Mouse (Mus musculus) CH12.LX (cell line): Measurements from ENCODE around the gene Rhoa. TPM values are rescaled to one million over a fixed set of nuclear protein-coding genes. Genes with fewer than 3 reads are reported as not detected.
"Not testable (repeated sequence)": the region's sequence is repeated elsewhere in the genome, so short reads cannot be mapped to it uniquely, and the experiment has no call there.

Experiments used
- DNase-seq: peaks from one replicate; pipeline ENCODE4 v3.0.0-alpha.2; 2013; ENCODE audit errors: extremely low read depth
- H3K27ac ChIP-seq: 2 replicates; pipeline ENCODE4 v1.5.1; 2012; ENCODE audit warnings: low read depth, mild to moderate bottlenecking, control low read depth, moderate library complexity; ENCODE audit not compliant: insufficient read depth
- H3K27me3 ChIP-seq: replicated peaks from 2 replicates; pipeline ENCODE3; 2012; ENCODE audit warnings: inconsistent platforms
- H3K36me3 ChIP-seq, 2 experiments: replicated peaks in 1 of 2; 2 replicates each; pipeline versions ENCODE3 to v1.6.1; 2012; ENCODE audit warnings: inconsistent platforms in 1 of 2, low read length in 1 of 2, mild to moderate bottlenecking in 1 of 2, mixed read lengths in 1 of 2, moderate library complexity in 1 of 2; ENCODE audit not compliant: control insufficient read depth in 1 of 2, insufficient read depth in 1 of 2
- H3K4me1 ChIP-seq, 2 experiments: 2 replicates each; pipeline ENCODE4 v1.6.1; 2012; ENCODE audit warnings: inconsistent platforms in 1 of 2, moderate library complexity in 1 of 2; ENCODE audit not compliant: insufficient read depth in 2 of 2, control insufficient read depth in 1 of 2
- H3K4me2 ChIP-seq: 2 replicates; pipeline ENCODE4 v1.6.1; 2012; ENCODE audit warnings: low read depth, mild to moderate bottlenecking, control low read depth; ENCODE audit not compliant: poor library complexity, insufficient read depth, severe bottlenecking
- H3K4me3 ChIP-seq, 3 experiments: fragments of 150-350 bp in 1 of 3; sonication (generic) in 1 of 3; replicated peaks in 1 of 3; 2 replicates each; pipeline versions ENCODE3 to v1.5.1; 2011 to 2012; ENCODE audit warnings: low read depth in 2 of 3, low read length in 2 of 3, mild to moderate bottlenecking in 2 of 3, moderate library complexity in 2 of 3, control low read depth in 1 of 3, improper control_type of control experiment in 1 of 3, inconsistent platforms in 1 of 3, mixed read lengths in 1 of 3; ENCODE audit not compliant: poor library complexity in 1 of 3
- H3K79me2 ChIP-seq: replicated peaks from 2 replicates; pipeline ENCODE4 v1.6.1; 2012; ENCODE audit warnings: mild to moderate bottlenecking, moderate library complexity; ENCODE audit not compliant: control insufficient read depth, poor library complexity, insufficient read depth, severe bottlenecking; ENCODE audit errors: extremely low read depth
- H3K9ac ChIP-seq: 2 replicates; pipeline ENCODE4 v1.6.1; 2012; ENCODE audit warnings: low read depth, mild to moderate bottlenecking, control low read depth, moderate library complexity; ENCODE audit not compliant: insufficient read depth
- H3K9me3 ChIP-seq: replicated peaks from 2 replicates; pipeline ENCODE3; 2012; ENCODE audit warnings: low read length, inconsistent platforms, mixed read lengths
- CTCF ChIP-seq, 2 experiments: IDR thresholded peaks in 1 of 2; conservative IDR thresholded peaks in 1 of 2; 2 replicates each; pipeline ENCODE4 v1.5.1; 2011 to 2012; ENCODE audit warnings: low read depth in 2 of 2, low read length in 2 of 2, improper control_type of control experiment in 1 of 2, inconsistent platforms in 1 of 2, mild to moderate bottlenecking in 1 of 2, moderate library complexity in 1 of 2
- ELF1 ChIP-seq: IDR thresholded peaks from 2 replicates; pipeline ENCODE4 v1.6.1; 2014; ENCODE audit warnings: low read depth, mild to moderate bottlenecking, inconsistent platforms, low read length, improper control_type of control experiment
- ETS1 ChIP-seq: conservative IDR thresholded peaks from 2 replicates; pipeline ENCODE4 v1.6.1; 2012; ENCODE audit warnings: low read depth, mild to moderate bottlenecking, inconsistent platforms, low read length, improper control_type of control experiment, moderate library complexity
- HCFC1 ChIP-seq: IDR thresholded peaks from 2 replicates; pipeline ENCODE4 v1.6.1; 2012; ENCODE audit warnings: low read depth, mild to moderate bottlenecking, inconsistent platforms, low read length, improper control_type of control experiment
- IRF4 ChIP-seq: IDR thresholded peaks from 2 replicates; pipeline ENCODE4 v1.6.1; 2014; ENCODE audit warnings: low read depth, mild to moderate bottlenecking, inconsistent platforms, low read length, improper control_type of control experiment
- NELFE ChIP-seq: IDR thresholded peaks from 2 replicates; pipeline ENCODE4 v1.6.1; 2011; ENCODE audit warnings: low read depth, low read length, improper control_type of control experiment
- POLR2A ChIP-seq: IDR thresholded peaks from 2 replicates; pipeline ENCODE4 v1.6.1; 2011; ENCODE audit warnings: low read depth, mild to moderate bottlenecking, improper control_type of control experiment, low read length
- POLR2AphosphoS2 ChIP-seq: IDR thresholded peaks from 2 replicates; pipeline ENCODE4 v1.6.1; 2011; ENCODE audit warnings: low read depth, low read length, improper control_type of control experiment
- RAD21 ChIP-seq: IDR thresholded peaks from 2 replicates; pipeline ENCODE4 v1.6.1; 2011; ENCODE audit warnings: low read depth, mild to moderate bottlenecking, low read length, improper control_type of control experiment, moderate library complexity
- dilution Hi-C: fragments of 300-500 bp; cut with MboI; formaldehyde crosslinking; loops from 2 replicates; pipeline ENCODE4 v1.14.3; 2020; ENCODE audit warnings: low sequenced_read_pairs; ENCODE audit not compliant: extremely low pct_unique_long_range_greater_than_20kb, extremely low pct_ligation_motif_present
- in situ Hi-C: fragments of 300-500 bp; cut with MboI; formaldehyde crosslinking; loops from 3 replicates; pipeline ENCODE4 v1.14.3; 2019; ENCODE audit warnings: low sequenced_read_pairs, low pct_ligation_motif_present, low pct_unique_long_range_greater_than_20kb, mixed read lengths
- polyA plus RNA-seq: library from polyadenylated mRNA; unstranded; fragments of >175 nt; gene quantifications from 2 replicates; pipeline ENCODE4 v1.2.1, GENCODE M21; 2012; ENCODE audit warnings: low read depth; ENCODE audit not compliant: insufficient read length
- total RNA-seq, 2 experiments: library from RNA; depleted of rRNA; stranded (reverse); fragments of 300-350 nt in 1 of 2; fragments of >200 nt in 1 of 2; gene quantifications; 2 replicates each; pipeline ENCODE4 v1.2.3; 2012 to 2014

Rhoa gene
- total and polyA plus RNA-seq, 3 experiments, result 84.0 to 308 (median 243) TPM

- H3K9me3 ChIP-seq, result no peaks in the 10 kb centered on the region
- in situ Hi-C loops, result no loop called here
- no peaks in the 10 kb centered on the region for H3K27me3 ChIP-seq
- peaks cover 34 to 65% of the 10 kb centered on the region in 2 experiments for H3K36me3 ChIP-seq
- no peak for DNase-seq
- H3K4me3 ChIP-seq, result no peak overlapping the region
- TF ChIP-seq RAD21, result peak; percentile 27
- peak in 1 of 2 experiments; percentile 49; a peak in 2 of 4 replicates for TF ChIP-seq CTCF (conservative IDR thresholded peaks at IDR 0.05 in 1 of 2, IDR thresholded peaks at IDR 0.05 in 1 of 2; ENCODE audit: low read depth in 2 of 2, low read length in 2 of 2)
- no peak for TF ChIP-seq ETS1
- TF ChIP-seq, all 38 proteins: peak for 2
- Histone ChIP-seq H3K4me1 (0 out of 4 replicates have a peak, but pooled peaks cover 0 to 3% of the 10 kb centered on the region in 2 experiments), H3K4me2 (no peak overlapping the region), H3K79me2 (peaks cover 89% of the 10 kb centered on the region), H3K9ac (no peak overlapping the region), H3K27ac (no peak overlapping the region)
- dilution Hi-C loops, result no loop called here
Observed at GRCm38 (mm10) chr9:108317572-108317971, 11.6 kb downstream of the Rhoa start.

GRCm38 (mm10) chr9:108318462-108318861 lies 12.5 kb downstream of the Rhoa start:
- H3K36me3 ChIP-seq, result peaks cover 34 to 68% of the 10 kb centered on the region in 2 experiments
- 0 out of 4 replicates have a peak, but pooled peaks cover 0 to 3% of the 10 kb centered on the region in 2 experiments for H3K4me1 ChIP-seq
- TF ChIP-seq IRF4, result no peak
- no peak for TF ChIP-seq HCFC1
- TF ChIP-seq RAD21, result no peak
- TF ChIP-seq ETS1, result no peak
- no peak for TF ChIP-seq POLR2AphosphoS2
- TF ChIP-seq NELFE, result no peak
- TF ChIP-seq POLR2A, result no peak
- no peak for TF ChIP-seq ELF1
- TF ChIP-seq, all 38 proteins: peak for 0
- no peak overlapping the region for H3K27ac ChIP-seq
- DNase-seq, result no peak
- dilution Hi-C loops, result no loop called here
- H3K9ac ChIP-seq, result no peak overlapping the region
- H3K27me3 ChIP-seq, result no peaks in the 10 kb centered on the region
- no peaks in the 10 kb centered on the region for H3K9me3 ChIP-seq
- H3K4me2 ChIP-seq, result no peak overlapping the region
- in situ Hi-C loops, result no loop called here
- H3K79me2 ChIP-seq, result peaks cover 90% of the 10 kb centered on the region
- no peak overlapping the region for H3K4me3 ChIP-seq

- H3K27ac ChIP-seq, H3K4me1 ChIP-seq, DNase-seq, H3K4me3 ChIP-seq, H3K4me2 ChIP-seq, in situ Hi-C loops, H3K9me3 ChIP-seq, dilution Hi-C loops: not testable (repeated sequence)
- H3K79me2 ChIP-seq, result peaks cover 92% of the 10 kb centered on the region
- peaks cover 24 to 65% of the 10 kb centered on the region in 2 experiments for H3K36me3 ChIP-seq
- TF ChIP-seq CTCF (conservative IDR thresholded peaks at IDR 0.05 in 1 of 2, IDR thresholded peaks at IDR 0.05 in 1 of 2; ENCODE audit: low read depth in 2 of 2, low read length in 2 of 2), result peak in 1 of 2 experiments; percentile 6; a peak in 1 of 4 replicates
- TF ChIP-seq, all 38 proteins: peak for 1; not testable (repeated sequence) for 37
- not testable (repeated sequence) for H3K9ac ChIP-seq, H3K27me3 ChIP-seq
Observed at GRCm38 (mm10) chr9:108322054-108322453, 16.1 kb downstream of the Rhoa start.
